Mouse (Mus musculus) spleen, adult 2 months (tissue): ENCODE measurements around the gene Lpar3.

ENCODE experiments used
- CTCF ChIP-seq: fragments of 200-500 bp; IDR thresholded peaks from 2 replicates; pipeline ENCODE4 v1.5.1; 2011; ENCODE audit warnings: mild to moderate bottlenecking, inconsistent platforms; ENCODE audit not compliant: insufficient read depth, insufficient read length, insufficient replicate concordance; ENCODE audit errors: extremely low read depth
- POLR2A ChIP-seq: fragments of 200-500 bp; IDR thresholded peaks from 2 replicates; pipeline ENCODE4 v1.6.1; 2011; ENCODE audit warnings: low read depth, low read length, inconsistent platforms

DNA sequence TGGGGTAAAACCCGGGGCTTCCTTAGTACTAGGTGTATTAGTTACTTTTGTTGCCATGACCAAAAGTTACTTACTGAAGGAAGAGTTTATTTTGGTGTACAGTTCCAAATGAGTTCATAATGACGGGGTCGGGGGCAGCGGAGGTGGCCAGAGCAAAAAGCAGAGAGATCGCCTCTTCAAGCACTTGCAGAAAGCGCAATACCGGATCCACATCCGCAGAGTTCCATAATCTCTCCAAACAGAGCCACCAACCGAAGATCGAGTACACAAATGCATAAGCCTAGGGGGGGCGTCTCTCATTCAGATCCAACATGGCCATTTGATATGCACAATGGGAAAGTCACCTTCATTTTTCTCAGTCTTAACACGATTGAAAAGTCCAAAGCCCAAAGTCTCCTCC, 97.1 kb downstream of the Lpar3 start:
- TF ChIP-seq CTCF (no peak), POLR2A (no peak)
